Mouse (Mus musculus) forebrain, embryonic 14.5 days (tissue): ENCODE results near the gene Hist2h2ac. TPM values are rescaled to one million over a fixed set of nuclear protein-coding genes. Genes with fewer than 3 reads are reported as not detected.

Experiments used
- ATAC-seq: fragments of 200-750 bp; cut with Nextera tagmentation; 2 replicates; pipeline ENCODE4 v1.8.0; 2017; ENCODE audit warnings: mild to moderate bottlenecking, moderate library complexity
- DNase-seq: peaks from one replicate; pipeline ENCODE4 v3.0.0-alpha.2; 2015; ENCODE audit warnings: low spot score
- H3K27ac ChIP-seq: fragments of 300-500 bp; sonication (generic); 2 replicates; pipeline ENCODE4 v1.5.1; 2014; ENCODE audit warnings: low read depth, mild to moderate bottlenecking, control low read depth, low read length, moderate library complexity
- H3K27me3 ChIP-seq: fragments of 300-500 bp; sonication (generic); replicated peaks from 2 replicates; pipeline ENCODE4 v1.6.1; 2014; ENCODE audit warnings: low read length, control low read depth, mixed read lengths; ENCODE audit not compliant: control insufficient read depth, insufficient read depth
- H3K36me3 ChIP-seq: fragments of 300-500 bp; sonication (generic); 2 replicates; pipeline ENCODE4 v1.6.1; 2014; ENCODE audit warnings: low read length, control low read depth; ENCODE audit not compliant: control insufficient read depth, insufficient read depth
- H3K4me1 ChIP-seq: fragments of 300-500 bp; sonication (generic); 2 replicates; pipeline ENCODE4 v1.6.1; 2014; ENCODE audit warnings: antibody characterized with exemption, low read length, control low read depth; ENCODE audit not compliant: control insufficient read depth, insufficient read depth
- H3K4me2 ChIP-seq: fragments of 300-500 bp; sonication (generic); 2 replicates; pipeline ENCODE4 v1.6.1; 2014; ENCODE audit warnings: mild to moderate bottlenecking, control low read depth, low read length
- H3K4me3 ChIP-seq: fragments of 300-500 bp; sonication (generic); 2 replicates; pipeline ENCODE4 v1.5.1; 2014; ENCODE audit warnings: low read depth, low read length, control low read depth
- H3K9ac ChIP-seq: fragments of 300-500 bp; sonication (generic); 2 replicates; pipeline ENCODE4 v1.6.1; 2014; ENCODE audit warnings: mild to moderate bottlenecking, low read length, control low read depth, moderate library complexity
- H3K9me3 ChIP-seq: fragments of 300-500 bp; sonication (generic); replicated peaks from 2 replicates; pipeline ENCODE4 v1.6.1; 2016; ENCODE audit warnings: low read length, control low read depth, mixed read lengths; ENCODE audit not compliant: control insufficient read depth
- WGBS: fragments of 180-500 bp; shearing (Covaris S2); extraction: QIAGEN DNeasy Blood & Tissue Kit; methylation state at CpG from one replicate; pipeline ENCODE4 v1.1.7; 2014; 5-methylcytosine and 5-hydroxymethylcytosine counted together
- microRNA-seq: library from miRNA; unstranded; fragments of <30 nt; microRNA quantifications from one replicate; pipeline ENCODE4, GENCODE M21; 2016
- polyA plus RNA-seq: library from polyadenylated mRNA; unstranded; fragments of >200 nt; fragmentation: Nextera tagmentation; extraction: Ambion mirVana; gene quantifications from 2 replicates; pipeline ENCODE4 v1.2.1, GENCODE M21; 2014

The Hist2h2ac gene
- polyA plus RNA-seq, 1 experiment from 2014 or later, result 7.5 TPM

GRCm38 (mm10) chr3:96172197-96173178, 48.2 kb downstream of the Hist2h2ac start, which contains the start of gene Sf3b4:
TSS of gene Sf3b4 (plus strand) at chr3:96172332.
- under 1% methylated on average over 53 of the region's 58 CpGs for WGBS
- Histone ChIP-seq H3K4me3 (peak within 1 kb of the TSS; percentile 73), H3K9ac (peak within 1 kb of the TSS; percentile 88), H3K9me3 (no peaks in the 10 kb centered on the region), H3K27ac (peak within 1 kb of the TSS; percentile 98), H3K4me1 (peaks cover 13% of the 10 kb centered on the region), H3K27me3 (no peaks in the 10 kb centered on the region), H3K36me3 (peaks cover 41% of the 10 kb centered on the region), H3K4me2 (peak within 1 kb of the TSS; percentile 95)
- peak; percentile 95 for ATAC-seq
- peak; percentile 96 for DNase-seq

GRCm38 (mm10) chr3:96171583-96172196, 49.0 kb downstream of the Hist2h2ac start:
- peak overlapping the region; percentile 88 for H3K9ac ChIP-seq
- H3K4me1 ChIP-seq, result peaks cover 13% of the 10 kb centered on the region
- peak overlapping the region; percentile 98 for H3K27ac ChIP-seq
- H3K27me3 ChIP-seq, result no peaks in the 10 kb centered on the region
- WGBS, result 18% methylated on average over 18 of the region's 18 CpGs
- no peak for DNase-seq
- no peaks in the 10 kb centered on the region for H3K9me3 ChIP-seq
- H3K4me3 ChIP-seq, result peak overlapping the region; percentile 73
- H3K36me3 ChIP-seq, result peaks cover 36% of the 10 kb centered on the region
- ATAC-seq, result peak; percentile 11
- peak overlapping the region; percentile 95 for H3K4me2 ChIP-seq

- Histone ChIP-seq H3K9ac (peak overlapping the region; percentile 88), H3K9me3 (no peaks in the 10 kb centered on the region), H3K36me3 (peaks cover 30% of the 10 kb centered on the region), H3K4me1 (peaks cover 13% of the 10 kb centered on the region), H3K4me3 (peak overlapping the region; percentile 73), H3K27ac (peak overlapping the region; percentile 17; the same call in 1 of the 2 replicates), H3K4me2 (peak overlapping the region; percentile 95), H3K27me3 (no peaks in the 10 kb centered on the region)
- ATAC-seq, result no peak
- 76% methylated on average over 10 of the region's 10 CpGs for WGBS
- DNase-seq, result no peak
Measured at GRCm38 (mm10) chr3:96170976-96171545, 49.6 kb downstream of the Hist2h2ac start.

Small RNAs within 50 kb of the gene (microRNA-seq; reads per million reads assigned to microRNA genes)
- gene Gm44492, result not detected
- gene Gm47311, result not detected
- gene Gm47313, result not detected

Other genes with a start within 250 kb of the Hist2h2ac start
- gene Plekho1, start 224.9 kb downstream of the Hist2h2ac start, polyA plus RNA-seq, result 67.4 and 75.6 TPM in 2 replicates
- 48.3 and 54.8 TPM in 2 replicates for gene Vps45, start 162.4 kb downstream of the Hist2h2ac start, polyA plus RNA-seq
- 4.0 and 4.4 TPM in 2 replicates for gene Otud7b, start 116.4 kb downstream of the Hist2h2ac start, polyA plus RNA-seq
- 7.0 and 7.9 TPM in 2 replicates for gene Mtmr11, start 58.9 kb downstream of the Hist2h2ac start, polyA plus RNA-seq
- 169 and 170 TPM in 2 replicates for gene Sf3b4, start 48.5 kb downstream of the Hist2h2ac start, polyA plus RNA-seq
- 44.4 and 56.2 TPM in 2 replicates for gene Sv2a, start 39.7 kb downstream of the Hist2h2ac start, polyA plus RNA-seq
- gene Bola1, start 1.2 kb downstream of the Hist2h2ac start, polyA plus RNA-seq, result 80.7 and 96.3 TPM in 2 replicates
- 1.7 TPM in 1 of 2 replicates, not detected in the other for gene Hist2h2ab, start 1.0 kb downstream of the Hist2h2ac start, polyA plus RNA-seq
- gene Hist2h2be, start 239 bp upstream of the Hist2h2ac start, polyA plus RNA-seq, result 11.8 and 12.5 TPM in 2 replicates
- gene Hist2h3c2, start 18.2 kb upstream of the Hist2h2ac start, polyA plus RNA-seq, result 5.2 and 9.1 TPM in 2 replicates
- gene Hist2h2aa2, start 19.4 kb upstream of the Hist2h2ac start, polyA plus RNA-seq, result 58.1 and 74.2 TPM in 2 replicates
- gene Hist2h2aa1, start 24.6 kb upstream of the Hist2h2ac start, polyA plus RNA-seq, result 23.1 and 35.7 TPM in 2 replicates
- gene Hist2h3c1, start 25.8 kb upstream of the Hist2h2ac start, polyA plus RNA-seq, result 0.85 TPM in 1 of 2 replicates, not detected in the other
- gene Hist2h4, start 42.4 kb upstream of the Hist2h2ac start, polyA plus RNA-seq, result 3.8 and 8.1 TPM in 2 replicates
- gene Hist2h3b, start 47.8 kb upstream of the Hist2h2ac start, polyA plus RNA-seq, result 42.3 and 52.1 TPM in 2 replicates
- gene Hist2h2bb, start 48.9 kb upstream of the Hist2h2ac start, polyA plus RNA-seq, result 10.8 and 17.6 TPM in 2 replicates
- 1.5 and 1.6 TPM in 2 replicates for gene Fcgr1, start 73.1 kb upstream of the Hist2h2ac start, polyA plus RNA-seq
- not detected in 2 replicates for gene BC107364, start 231.4 kb upstream of the Hist2h2ac start, polyA plus RNA-seq